Mouse (Mus musculus) left cerebral cortex, postnatal 36 days (tissue): ENCODE results near the gene Dbndd2. TPM values are rescaled to one million over a fixed set of nuclear protein-coding genes. Genes with fewer than 3 reads are reported as not detected.

Source experiments
- DNase-seq, 2 experiments: peaks; one replicate each; pipeline ENCODE4 v3.0.0; 2021 to 2022; ENCODE audit warnings: low spot score in 2 of 2, mixed read lengths in 1 of 2
- intact Hi-C: fragments of 180-260 bp; cut with DNase I; formaldehyde crosslinking; loops from one replicate; pipeline ENCODE4 v1.15.1; 2025
- total RNA-seq, 2 experiments: library from RNA; stranded (reverse); gene quantifications; 2 replicates each; pipeline ENCODE4 v1.2.3; 2021

Gene Dbndd2
- total RNA-seq, 2 experiments from 2014 or later, result 112 to 126 TPM

DNA sequence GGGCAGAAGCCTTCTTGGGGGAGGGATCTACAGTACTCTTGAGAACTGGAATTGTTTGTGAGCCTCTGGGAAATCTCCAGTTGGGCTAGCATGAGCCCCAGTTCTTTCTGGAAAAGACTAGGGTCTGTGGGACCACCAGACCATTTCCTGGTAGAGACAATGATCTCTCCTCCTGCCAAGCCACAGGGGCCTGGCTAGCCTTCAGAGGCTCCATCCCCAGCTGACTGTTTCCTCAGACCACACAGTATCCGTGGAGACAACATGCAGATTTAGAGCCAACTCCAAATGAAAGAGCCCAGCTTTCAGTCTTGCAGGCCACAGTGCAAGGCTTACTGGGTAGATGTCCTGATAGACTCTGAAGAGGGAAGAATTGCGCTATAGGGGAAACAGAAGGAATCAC lies 8.2 kb downstream of the Dbndd2 start:
- no peak for DNase-seq
- intact Hi-C loops, result no loop called here

DNA sequence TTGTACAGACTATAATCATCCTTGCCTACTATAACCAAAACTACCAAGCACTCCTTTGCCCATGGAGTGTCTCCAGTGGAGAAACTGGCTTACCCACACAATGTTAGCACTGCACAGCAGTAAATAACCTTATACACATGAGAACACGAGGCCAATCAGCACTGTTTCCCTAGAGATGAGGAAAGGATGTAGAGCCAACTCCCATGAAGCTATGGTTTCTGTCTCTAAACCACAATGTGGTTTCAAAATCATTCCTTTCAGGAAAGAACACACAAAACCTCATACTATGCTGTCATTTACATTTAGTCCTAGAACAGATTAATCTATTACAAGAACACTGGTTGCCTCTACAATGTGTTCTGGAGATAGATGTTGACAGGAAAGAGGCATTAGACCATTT lies 10.4 kb downstream of the Dbndd2 start:
- no peak for DNase-seq
- intact Hi-C loops, result loop anchor here (2.0 kb wide), 1 partner anchor 36 kb away; the partner anchor contains the start of gene Gm20458

DNA sequence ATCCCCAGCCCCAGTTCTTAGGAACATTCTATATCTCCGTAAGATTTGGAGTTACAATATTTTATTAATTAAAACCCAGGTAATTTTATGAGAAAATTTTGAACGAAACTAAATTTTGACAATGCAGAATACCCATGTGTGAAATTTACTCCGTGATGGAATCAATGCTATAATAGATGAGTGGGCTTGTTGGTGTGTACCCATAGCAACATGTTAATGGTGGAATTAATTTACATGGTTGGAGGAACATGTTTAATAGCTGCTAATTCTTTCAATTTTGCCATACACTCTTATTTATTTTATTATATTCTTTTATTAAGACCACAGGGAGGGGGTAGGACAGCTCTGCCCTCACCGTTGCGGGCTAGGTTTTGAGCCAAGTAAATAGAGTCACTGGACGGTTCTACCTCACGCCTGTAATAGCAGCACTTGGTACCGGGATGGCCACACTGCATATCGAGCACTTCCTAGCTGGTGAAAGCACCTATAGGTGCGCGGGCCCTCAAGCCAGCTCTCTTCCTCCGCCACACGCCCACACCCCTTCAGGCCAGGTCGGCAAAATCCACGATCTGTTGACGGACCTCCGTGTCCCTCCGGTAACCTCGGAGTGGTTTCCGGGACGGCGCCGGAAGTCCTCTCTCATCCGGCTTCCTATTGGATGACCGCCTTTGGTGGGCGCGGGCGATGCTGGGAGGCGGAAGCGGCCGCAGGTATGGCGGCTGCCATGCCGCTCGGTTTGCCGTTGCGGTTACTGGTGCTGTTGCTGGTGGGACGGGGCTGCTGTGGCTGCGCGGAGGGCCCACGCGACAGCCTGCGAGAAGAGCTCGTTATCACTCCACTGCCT lies 11.2 kb downstream of the Dbndd2 start, which contains the start of gene Pigt:
Pigt (plus strand) TSS at position 674 of the 844 bp plus-strand sequence.
- DNase-seq, result peak; percentile 86 to 90
- intact Hi-C loops, result loop anchor here (2.0 kb wide), 1 partner anchor 36 kb away; the partner anchor contains the start of gene Gm20458

DNA sequence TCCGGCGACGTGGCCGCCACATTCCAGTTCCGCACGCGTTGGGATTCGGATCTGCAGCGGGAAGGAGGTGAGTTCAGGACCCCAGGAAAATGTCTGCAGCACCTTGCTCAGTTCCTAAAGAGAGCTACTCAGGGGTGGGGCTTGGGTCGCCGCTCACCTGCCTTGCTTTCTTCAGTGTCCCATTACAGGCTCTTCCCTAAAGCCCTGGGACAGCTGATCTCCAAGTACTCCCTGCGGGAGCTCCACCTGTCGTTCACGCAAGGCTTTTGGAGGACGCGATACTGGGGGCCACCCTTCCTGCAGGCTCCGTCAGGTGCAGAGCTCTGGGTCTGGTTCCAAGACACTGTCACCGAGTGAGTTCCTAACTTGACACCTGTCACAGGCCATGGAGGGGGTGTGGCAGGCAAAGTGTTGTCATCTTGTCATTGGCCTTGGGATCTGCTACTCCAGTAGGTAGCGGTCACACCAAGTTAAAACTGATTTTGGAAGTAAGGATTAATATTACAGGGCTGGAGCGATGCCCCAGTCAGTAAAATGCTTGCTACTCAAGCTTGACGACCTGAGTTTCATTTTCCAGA lies 11.9 kb downstream of the Dbndd2 start:
- no peak for DNase-seq
- intact Hi-C loops, result loop anchor here (2.0 kb wide), 1 partner anchor 37 kb away; the partner anchor contains the start of gene Gm20458

DNA sequence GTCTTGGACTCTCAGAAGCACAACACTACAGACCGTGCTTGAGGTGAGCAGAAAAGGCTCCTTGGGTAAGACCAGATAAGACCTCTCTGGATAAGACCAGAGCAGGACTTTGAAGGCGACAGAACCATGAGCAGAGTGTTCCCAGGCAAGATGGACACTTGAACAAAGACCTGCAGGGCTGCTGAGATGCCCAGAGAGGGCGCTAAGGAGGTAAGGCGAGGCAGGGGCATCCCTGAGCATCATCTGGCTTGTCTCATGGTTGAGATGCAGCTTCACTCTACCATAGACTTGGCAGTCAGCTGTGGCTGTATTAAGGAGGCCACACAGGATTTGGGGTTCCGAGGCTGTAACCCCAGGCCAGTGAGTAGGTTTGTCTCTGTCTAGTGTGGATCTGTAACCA lies 13.4 kb downstream of the Dbndd2 start:
- intact Hi-C loops, result no loop called here
- no peak for DNase-seq

DNA sequence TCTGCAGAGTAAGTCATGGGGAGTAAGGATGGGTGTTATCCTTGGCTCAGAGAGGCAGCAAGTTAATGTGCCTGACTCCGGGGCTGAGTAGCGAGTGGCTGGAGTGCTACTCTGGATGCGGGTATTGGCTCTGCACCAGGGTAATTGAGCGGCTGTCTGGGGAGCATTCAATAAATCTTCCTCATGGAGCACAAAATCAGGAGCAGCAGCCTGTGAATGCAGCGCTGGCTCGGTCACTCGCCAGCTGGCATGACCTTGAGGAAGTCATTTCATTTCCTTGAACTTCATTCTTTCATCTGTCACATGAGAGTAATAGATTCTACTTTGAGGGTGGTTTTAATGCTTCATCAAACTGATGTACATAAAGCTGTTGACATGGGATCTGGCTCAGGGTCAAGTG lies 14.6 kb downstream of the Dbndd2 start:
- no peak for DNase-seq
- intact Hi-C loops, result no loop called here

DNA sequence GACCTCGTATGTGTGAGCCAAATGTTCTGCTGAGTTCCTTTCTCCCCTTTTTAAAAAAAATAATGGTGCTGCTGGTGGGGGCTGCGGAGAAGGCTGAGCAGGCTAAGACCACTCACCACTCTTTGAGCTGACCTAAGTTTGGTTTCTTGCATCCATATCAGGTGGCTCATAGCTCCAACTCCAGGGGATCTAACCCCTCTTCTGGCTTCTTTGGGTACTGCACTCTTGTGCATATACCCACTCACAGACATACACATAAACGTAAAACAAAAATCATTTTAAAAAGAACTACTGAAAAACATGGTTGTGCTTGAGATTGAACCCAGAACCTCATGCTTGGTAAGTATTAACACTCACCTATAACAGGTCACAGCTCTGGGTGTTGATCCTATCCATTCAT lies 19.0 kb downstream of the Dbndd2 start:
- no peak for DNase-seq

DNA sequence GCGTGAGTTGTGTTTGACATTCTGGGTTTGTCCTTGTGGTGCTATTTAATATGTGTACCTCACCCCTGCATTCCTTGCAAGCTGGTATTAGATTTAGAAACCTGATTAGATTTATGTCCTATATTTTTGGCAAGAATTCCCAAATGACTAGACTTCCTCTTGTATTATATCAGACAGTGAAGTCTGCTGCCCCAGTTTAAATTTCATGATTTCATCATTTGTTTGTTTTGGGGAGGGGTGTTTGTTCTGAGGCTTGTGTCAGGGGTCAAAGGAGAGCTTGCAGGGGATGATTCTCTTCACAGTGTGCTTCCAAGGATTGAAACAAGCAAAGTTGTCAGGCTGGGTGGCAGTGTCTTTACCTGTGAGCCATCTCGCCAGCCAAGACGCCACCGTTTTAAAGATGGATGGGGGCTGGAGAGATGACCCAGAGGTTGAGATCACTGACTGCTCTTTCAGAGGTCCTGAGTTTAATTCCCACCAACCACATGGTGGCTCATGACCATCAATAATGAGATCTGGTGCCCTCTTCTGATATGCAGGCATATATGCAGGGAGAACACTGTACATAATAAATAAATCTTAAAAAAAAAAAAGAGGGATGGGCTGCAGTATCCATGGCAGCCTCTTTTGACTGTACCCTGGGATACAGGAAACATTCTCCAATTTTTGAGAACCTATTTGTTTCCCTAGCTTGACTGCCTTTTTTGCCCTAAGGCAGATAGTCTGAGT lies 19.9 kb downstream of the Dbndd2 start:
- intact Hi-C loops, result no loop called here
- DNase-seq, result no peak

More for the DNA sequence above, 19.0 kb downstream of the Dbndd2 start:
- intact Hi-C loops, result no loop called here

DNA sequence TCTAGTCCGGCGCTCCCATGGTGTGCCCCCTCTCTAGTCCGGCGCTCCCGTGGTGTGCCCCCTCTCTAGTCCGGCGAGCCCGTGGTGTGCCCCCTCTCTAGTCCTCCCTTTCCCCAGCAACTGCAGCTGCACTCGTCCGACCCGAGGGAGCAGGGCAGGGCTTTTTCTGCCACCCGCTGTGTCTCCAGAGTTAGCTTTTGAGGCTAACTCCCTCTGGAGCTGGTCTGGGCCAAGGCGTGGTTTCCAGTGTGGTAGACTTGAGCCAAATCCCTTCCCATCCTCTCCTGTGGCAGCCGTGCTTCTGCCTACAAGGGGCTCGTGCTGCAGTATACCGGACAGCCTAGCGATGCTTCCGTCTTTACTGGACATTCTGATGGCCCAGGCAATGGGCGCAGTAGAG lies 21.9 kb downstream of the Dbndd2 start:
- intact Hi-C loops, result no loop called here
- no peak for DNase-seq

DNA sequence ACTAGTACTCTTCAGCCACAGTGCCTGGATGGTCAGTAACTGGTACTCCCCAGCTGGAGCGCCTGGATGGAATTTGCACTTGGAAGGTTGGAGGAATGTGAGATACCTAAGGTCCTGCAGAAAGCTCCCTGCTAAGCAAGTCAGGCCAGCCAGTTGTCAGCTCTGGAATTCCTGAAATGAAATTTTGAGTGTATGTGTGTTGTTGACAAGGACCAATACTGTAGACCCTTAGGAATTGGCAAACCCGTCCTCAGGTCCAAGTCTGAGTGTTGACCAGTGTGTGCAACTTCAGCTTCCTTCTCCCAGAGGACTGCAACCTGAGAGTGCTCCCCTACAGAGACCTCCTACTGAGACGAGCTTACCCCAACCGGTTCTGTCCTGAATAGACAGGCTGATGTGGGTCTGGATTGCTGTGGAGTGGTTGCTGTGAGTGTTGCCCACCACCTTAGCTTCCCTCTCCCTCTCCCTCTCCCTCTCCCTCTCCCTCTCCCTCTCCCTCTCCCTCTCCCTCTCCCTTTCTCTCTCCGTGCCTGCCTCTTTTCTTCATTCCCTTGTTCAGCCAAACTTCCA lies 24.8 kb downstream of the Dbndd2 start:
- intact Hi-C loops, result loop anchor here (10.0 kb wide), 1 partner anchor 96 kb away; no protein-coding TSS in a partner anchor
- no peak for DNase-seq

DNA sequence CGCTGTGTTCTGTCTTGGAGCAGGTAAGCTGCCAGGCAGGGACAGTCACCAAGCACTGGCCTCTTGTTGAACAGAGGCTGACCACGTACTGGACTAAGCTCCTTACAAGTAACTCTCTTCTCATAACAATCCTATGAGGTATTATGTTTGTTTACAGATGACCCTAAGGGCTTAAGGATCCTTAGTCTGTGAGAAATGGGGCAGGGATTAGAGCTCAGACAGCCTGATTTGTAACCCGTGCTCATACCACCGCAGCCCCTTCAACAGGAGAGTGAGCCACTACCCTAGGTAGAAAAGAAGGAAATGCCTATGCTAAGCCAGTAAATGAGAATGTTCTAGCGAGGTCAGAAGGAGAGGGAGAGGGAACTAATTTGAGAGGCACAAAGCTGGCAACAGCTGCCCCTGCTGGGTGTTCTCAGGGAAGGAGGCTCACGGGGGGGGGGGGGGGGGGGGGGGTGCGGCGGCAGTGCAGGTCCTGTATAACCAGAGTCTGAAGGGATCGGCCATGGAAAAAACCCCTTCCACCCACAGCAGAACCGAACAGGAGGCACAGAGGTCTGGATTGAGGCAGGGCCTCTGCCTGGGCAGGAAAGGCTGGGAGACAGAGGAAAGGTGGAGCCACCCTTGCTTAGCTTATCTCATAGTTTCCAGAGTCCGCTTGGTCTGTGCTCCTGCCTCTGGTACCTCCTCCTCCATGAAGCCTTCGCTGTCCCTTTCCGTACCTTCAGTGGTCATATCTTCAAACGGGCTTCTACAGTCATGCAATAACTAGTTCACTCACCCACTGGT lies 26.4 kb downstream of the Dbndd2 start:
- DNase-seq, result no peak
- intact Hi-C loops, result loop anchor here (10.0 kb wide), 1 partner anchor 98 kb away; no protein-coding TSS in a partner anchor

DNA sequence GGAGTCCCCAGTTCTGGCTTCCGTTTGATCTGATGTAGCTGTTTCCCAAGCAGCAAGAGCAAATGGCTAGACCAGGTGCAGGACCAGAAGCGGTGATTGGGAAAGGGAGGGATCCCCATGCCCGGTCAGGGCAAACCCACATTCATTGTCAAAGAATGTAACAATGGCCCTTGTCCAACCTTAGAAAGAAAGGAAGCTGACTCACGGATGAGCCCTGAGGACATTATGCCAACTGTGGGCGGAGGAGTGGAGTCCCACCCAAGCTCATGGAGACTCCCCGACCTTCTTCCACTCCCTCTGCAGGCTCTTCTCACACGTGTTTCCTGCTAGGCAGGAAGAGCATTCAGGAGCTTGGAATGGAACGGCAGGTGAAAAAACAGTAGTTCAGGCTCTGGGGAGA lies 27.5 kb downstream of the Dbndd2 start:
- intact Hi-C loops, result loop anchor here (10.0 kb wide), 1 partner anchor 99 kb away; no protein-coding TSS in a partner anchor

DNA sequence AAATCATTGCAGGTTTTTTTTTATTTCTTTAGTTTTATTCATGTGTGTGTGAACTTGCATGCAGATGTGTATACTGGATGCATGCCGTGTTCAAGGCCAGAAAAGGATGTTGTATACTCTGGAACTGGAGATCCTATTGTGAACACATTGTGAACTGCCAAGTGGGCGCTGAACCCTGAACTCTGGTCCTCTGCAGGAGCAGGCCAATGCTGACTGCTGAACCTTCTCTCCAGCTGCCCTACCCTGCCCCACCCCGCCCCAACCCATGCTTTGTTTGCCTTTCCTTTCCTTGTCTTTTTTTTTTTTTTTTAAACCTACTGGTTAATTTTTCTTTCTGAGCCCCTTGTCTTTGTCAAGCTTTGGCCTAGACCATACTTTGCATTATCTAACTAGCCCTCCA lies 29.0 kb downstream of the Dbndd2 start:
- no peak for DNase-seq
- intact Hi-C loops, result loop anchor here (5.0 to 10.0 kb wide), 2 partner anchors 53 to 100 kb away; partner anchors contain the start of gene Gm20458

More for the DNA sequence above, 27.5 kb downstream of the Dbndd2 start:
- no peak for DNase-seq

DNA sequence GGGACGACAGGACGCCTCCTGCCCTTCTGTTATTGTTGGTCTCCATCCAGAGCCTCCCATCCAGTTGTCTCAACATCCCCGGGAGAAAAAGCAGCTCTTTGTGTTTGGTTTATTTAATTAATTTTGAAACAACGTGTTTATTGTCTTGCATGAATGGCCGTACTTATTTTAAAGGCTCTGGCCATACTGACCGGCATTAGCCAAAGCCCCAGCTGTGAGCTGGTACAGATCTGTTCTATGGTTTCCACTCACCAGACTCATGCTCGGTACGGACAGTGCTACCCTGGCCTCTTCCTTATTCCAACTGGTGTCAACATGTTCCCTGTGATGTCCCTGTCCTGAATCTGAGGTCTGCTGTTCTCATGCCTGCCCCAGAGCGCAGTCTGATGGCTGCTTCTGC lies 30.0 kb downstream of the Dbndd2 start:
- intact Hi-C loops, result loop anchor here (5.0 to 10.0 kb wide), 2 partner anchors 54 to 101 kb away; partner anchors contain the start of gene Gm20458

DNA sequence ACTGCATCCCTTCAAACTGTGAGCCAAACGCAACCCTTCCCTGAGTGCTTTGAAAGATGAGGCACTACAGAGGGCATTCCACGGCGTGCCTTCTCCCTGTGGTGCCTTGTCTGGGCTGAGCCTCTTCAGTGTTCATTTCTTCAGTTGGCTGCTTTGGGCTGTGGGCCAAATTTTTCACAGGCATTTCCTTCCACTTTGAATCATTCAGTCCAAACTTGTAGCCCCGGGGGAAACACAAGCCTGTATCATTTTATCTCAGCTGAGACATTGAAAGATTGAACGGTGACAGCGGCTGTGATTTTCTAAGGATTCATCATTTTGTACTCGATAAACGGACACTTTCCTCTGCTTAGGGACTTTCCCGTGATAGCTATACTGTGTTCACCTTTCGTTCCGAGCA lies 30.7 kb downstream of the Dbndd2 start:
- DNase-seq, result no peak
- intact Hi-C loops, result loop anchor here (5.0 to 10.0 kb wide), 2 partner anchors 54 to 102 kb away; partner anchors contain the start of gene Gm20458

More for the DNA sequence above, 30.0 kb downstream of the Dbndd2 start:
- DNase-seq, result no peak

DNA sequence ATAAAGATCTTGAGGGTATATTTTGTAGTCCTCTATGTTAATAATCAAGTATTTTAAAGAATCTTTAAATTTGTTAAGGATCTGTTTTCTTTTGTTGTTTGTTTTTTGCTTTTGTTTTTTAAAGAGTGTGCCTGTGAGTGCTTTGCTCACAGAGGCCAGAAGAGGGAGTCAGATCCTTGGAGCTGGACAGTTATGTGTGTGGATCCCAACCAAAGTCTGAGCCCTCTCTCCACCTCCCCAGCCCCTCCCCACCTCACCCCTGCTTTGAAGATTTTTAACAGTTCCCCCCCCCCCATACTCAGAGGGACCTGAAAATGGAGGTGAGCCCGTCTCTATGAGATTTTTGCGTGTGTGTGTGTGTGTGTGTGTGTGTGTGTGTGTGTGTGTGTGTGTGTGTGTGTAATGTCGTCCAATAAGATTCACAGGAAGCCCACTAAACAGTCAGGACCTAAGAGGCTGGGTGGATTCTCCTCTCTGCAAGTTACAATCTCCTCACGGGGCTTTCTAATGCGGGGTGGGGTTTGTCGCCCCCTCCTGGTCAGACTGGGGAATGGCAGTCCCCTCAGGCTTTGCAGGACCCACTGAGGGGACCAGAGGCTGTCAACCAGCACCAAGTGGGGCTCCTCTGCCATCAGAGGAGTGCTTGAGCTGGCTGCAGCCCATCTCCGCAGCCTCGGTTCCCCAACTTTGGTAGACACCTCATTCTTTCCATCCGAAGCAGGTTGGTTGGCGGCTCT lies 31.7 kb downstream of the Dbndd2 start:
- DNase-seq, result peak in 1 of 2 experiments; percentile 46
- intact Hi-C loops, result loop anchor here (5.0 to 10.0 kb wide), 2 partner anchors 55 to 103 kb away; partner anchors contain the start of gene Gm20458

DNA sequence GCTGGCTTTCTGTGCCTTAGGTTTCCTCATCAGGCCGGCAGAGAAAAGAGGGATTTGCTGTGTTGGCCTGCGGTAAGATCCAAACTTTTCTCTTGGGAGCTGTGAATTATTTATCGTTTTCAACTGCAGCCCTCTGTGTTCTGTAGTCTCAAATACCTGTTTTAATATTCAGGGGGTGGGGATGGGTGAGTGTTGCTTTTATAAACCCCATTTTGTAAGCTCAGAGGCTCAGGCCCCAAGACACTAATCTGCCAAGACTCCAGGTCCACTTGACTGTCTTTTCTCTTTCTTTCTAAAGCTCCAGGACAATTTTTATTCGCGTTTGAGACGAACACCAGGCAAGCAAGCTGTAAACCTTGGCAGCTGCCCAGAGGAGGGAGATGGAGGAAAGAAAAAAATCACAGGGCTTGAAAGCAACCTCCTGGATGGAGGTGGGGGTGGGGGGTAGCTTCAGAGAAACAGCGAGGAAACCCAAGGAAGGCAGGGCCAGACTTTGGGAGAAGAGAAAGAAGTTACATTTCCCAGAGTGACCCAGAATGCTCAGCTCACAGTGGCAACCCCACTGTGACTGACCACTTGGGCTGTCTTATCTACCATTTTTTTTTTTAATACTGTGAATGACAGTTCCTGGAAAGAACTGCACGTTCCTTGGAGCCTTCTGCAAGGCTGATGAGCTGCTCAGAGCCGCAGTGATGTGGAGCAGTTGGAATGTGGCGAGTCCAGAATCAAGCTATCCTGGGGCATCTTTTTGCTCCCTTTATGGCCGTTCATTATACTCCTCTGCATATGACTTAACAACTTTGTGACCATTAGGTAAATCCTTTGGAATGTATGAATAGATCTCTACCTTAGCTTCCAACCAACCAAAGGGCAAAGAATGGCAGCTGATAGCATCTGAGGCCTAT lies 32.6 kb downstream of the Dbndd2 start:
- DNase-seq, result no peak
- intact Hi-C loops, result loop anchor here (5.0 to 10.0 kb wide), 2 partner anchors 56 to 104 kb away; partner anchors contain the start of gene Gm20458
